Mouse (Mus musculus): ENCODE measurements around the gene Tmem45a.
"Not testable (repeated sequence)": the region's sequence is repeated elsewhere in the genome, so short reads cannot be mapped to it uniquely, and the experiment has no call there.

The Tmem45a gene

GRCm38 (mm10) chr16:56885824-56886615 lies at the start of gene Tmem45a:
Gene Tmem45a, minus strand, starts transcription at chr16:56886166.
- peak; percentile 80 for DNase-seq (ENCODE audit: low read depth, low spot score)

DNA sequence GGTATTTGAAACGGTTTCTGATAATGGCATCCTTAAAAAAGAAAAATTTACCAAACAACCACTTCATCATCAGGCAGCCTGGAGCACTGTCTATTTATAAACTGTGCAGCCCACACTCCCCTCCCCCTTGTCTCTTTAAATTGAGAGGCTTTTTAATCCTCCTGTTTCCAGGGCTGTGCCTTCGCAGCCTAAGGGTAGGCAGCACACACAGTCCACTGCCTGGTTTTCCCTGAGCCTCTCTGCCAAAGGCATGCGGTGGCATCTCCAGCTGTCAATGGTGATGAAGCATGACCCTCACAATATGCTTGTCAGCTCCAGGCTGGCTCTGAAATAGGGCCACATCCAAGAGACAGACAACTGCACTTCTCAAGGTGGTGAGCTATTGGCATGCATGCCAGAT lies 42.1 kb upstream of the Tmem45a start, which contains the start of gene Lnp1:
Gene Lnp1, minus strand, starts transcription at position 39 of the 400 bp plus-strand sequence.
- no peak for DNase-seq (ENCODE audit: low read depth, low spot score)

GRCm38 (mm10) chr16:56920102-56920657 lies 34.2 kb upstream of the Tmem45a start:
- DNase-seq (ENCODE audit: low read depth, low spot score), result peak; percentile 51

DNA sequence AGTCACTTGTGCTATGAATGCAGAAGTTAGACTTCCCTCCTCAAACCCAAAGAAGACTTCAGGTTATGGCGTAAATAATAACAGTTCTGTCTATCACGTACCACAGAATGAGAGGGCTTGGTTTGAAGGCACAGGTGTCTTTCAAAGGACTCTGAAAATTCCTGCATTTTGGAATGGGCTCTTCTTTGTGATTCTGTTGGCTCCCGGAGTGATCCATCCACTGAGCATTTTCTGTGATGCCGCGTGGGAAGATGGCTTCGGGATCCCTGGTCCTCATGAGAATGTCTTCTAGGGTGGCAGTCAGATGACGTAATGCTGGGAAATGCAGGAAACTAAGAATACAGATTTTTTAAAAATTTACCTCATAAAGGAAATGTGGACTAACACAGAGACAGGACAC lies 31.3 kb upstream of the Tmem45a start:
- no peak for DNase-seq (ENCODE audit: low read depth, low spot score)

- no peak for DNase-seq (ENCODE audit: low read depth, low spot score)
These were observed 23.0 kb upstream of the Tmem45a start for GRCm38 (mm10) chr16:56908986-56909385.

GRCm38 (mm10) chr16:56902206-56902605 lies 16.2 kb upstream of the Tmem45a start:
- not testable (repeated sequence) for DNase-seq (ENCODE audit: low read depth, low spot score)

DNA sequence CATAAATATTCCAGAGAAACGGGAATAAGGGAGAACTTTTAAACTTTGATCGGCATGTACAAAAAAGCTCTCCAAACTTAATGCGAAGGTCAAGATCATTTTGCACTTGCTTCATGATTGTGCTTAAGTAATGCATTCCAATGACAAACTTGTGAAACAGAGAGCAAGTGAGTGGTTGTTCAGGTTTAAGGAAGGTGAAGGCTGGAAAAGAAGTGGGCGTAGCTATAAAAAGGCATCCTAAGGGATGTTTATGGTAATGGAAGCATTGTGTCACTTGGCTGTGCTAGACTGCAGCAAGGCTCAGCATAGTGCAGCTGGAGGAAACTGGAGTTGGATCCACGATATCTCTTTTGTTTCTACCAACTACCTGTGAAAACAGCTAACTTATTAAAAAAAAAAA lies 5.6 kb upstream of the Tmem45a start:
- no peak for DNase-seq (ENCODE audit: low read depth, low spot score)

- DNase-seq (ENCODE audit: low read depth, low spot score), result no peak
These were observed 700 bp upstream of the Tmem45a start for GRCm38 (mm10) chr16:56886616-56887116.

DNA sequence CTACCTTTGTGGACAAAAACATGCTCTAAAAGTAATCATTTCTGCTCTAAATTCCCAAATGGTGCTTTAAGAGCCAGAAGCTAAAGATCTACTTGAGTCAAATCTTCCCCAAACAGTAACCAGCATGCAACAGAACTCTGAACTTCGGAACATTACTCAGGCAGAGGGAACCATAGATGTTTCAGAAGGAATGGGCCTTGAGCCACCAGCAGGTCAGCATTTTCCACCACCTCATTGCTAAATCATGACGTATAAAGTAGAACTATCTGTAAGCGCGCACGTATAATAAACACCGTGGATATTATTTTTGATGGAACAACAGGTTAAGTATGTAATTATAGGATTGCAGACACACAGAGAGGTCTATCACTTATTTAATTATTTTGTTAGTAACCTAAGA lies 1.2 kb downstream of the Tmem45a start:
- DNase-seq (ENCODE audit: low read depth, low spot score), result no peak

GRCm38 (mm10) chr16:56873410-56873809 lies 12.6 kb downstream of the Tmem45a start:
- no peak for DNase-seq (ENCODE audit: low read depth, low spot score)

DNA sequence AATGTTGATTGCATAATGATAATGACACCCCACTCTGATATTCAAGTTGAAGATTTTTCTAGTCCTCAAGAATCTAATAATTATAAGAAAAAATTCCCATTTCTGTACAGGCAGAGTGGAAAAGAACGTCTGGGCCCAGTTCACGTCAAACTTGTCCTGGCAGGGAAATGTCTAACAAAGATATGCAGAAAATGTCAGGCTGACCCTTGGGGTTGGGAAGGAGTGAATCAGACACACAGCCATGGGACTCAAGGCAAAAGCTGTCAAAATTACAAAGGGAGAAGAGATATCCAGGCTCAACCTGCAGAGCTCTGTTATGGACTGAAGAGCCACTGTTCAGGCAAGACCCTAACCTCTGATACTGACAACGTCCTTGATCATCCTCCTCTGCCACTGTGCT lies 15.5 kb downstream of the Tmem45a start:
- no peak for DNase-seq (ENCODE audit: low read depth, low spot score)

GRCm38 (mm10) chr16:56868361-56868760 lies 17.6 kb downstream of the Tmem45a start:
- DNase-seq (ENCODE audit: low read depth, low spot score), result no peak

DNA sequence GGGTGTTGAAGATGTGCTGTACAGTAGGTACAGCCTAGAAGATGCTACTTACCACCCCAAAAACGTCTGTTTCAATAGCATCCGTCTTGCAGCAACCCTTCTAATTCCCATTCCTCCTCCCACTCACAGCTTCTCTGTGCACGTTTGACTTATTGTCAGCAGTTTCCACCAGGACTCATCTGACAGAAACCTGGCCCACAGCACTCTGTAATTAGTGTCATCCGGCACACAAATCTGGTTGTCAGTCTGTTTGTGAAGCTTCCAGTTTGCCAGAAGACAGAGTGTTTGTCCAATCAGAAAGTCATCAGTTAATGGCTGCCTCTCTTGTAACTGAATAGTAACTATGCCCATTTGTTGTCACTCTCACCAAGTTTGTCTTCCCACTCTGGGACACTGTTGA lies 18.4 kb downstream of the Tmem45a start:
- DNase-seq (ENCODE audit: low read depth, low spot score), result no peak

GRCm38 (mm10) chr16:56852841-56853587 lies 33.0 kb downstream of the Tmem45a start:
- DNase-seq (ENCODE audit: low read depth, low spot score), result no peak

GRCm38 (mm10) chr16:56842988-56843387 lies 43.0 kb downstream of the Tmem45a start:
- DNase-seq (ENCODE audit: low read depth, low spot score), result no peak

GRCm38 (mm10) chr16:56833312-56833711 lies 52.7 kb downstream of the Tmem45a start:
- DNase-seq (ENCODE audit: low read depth, low spot score), result no peak

DNA sequence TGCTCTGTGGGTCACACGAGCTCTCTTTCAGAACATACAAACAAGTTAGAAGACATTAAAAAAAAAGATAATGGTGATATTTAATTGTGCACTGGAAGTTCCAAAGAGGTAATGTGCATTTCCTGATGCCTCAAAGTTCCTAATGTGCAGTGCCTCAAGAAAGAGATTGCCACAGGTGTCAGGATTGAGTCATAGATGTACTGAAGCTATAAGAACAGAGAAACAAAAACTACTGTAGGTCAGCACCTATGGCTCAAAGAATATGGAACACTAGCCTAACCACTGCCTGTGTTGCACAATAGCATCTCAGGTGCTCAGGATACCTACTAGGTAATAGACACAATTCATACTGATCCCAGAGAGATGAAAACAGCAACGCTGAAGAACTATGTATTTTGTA lies 54.0 kb downstream of the Tmem45a start:
- no peak for DNase-seq (ENCODE audit: low read depth, low spot score)

GRCm38 (mm10) chr16:56801370-56802109 lies 84.4 kb downstream of the Tmem45a start:
- no peak for DNase-seq (ENCODE audit: low read depth, low spot score)

DNA sequence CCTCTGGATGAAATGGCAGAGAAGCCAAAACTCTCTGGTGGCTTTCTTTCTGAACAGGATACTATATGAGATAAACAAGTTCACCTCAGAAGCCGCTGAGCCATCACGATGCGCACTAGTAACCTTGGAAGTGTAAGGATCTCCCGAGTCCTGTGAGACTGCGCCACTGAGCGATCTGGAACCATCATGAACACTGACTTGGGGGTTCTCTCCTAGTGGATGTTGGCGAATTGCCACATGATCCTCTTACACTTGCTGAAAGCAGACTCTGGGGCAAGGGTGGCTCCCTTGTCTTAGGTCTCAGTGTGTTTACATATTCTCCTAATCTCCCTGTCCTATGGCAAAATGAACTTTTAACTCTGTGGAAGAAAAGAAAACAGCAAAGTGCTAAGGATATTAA lies 85.0 kb downstream of the Tmem45a start:
- no peak for DNase-seq (ENCODE audit: low read depth, low spot score)

GRCm38 (mm10) chr16:56800469-56800868 lies 85.5 kb downstream of the Tmem45a start:
- peak; percentile 14 for DNase-seq (ENCODE audit: low read depth, low spot score)

DNA sequence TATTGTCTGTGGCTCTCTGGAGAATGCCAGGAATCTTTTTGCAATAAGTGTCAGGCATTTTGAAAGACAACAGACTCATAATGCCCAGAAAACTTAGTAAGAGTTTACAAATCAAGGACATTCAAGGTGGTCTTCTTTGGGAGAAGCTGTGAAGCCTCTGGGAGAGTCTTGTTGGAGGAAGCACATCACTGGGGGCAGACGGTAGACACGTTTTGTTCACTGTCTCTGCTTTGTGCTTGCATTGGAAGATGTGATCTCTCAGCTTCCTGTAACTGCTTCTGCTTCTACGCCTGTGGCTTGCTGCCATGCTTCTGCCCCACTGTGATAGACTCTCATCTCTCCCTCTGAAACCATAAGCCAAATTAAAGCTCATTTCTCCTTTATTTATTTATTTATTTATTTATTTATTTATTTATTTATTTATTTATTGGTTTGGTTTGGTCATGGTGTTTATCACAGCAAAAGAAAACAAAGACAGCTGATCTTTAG lies 86.4 kb downstream of the Tmem45a start:
- DNase-seq (ENCODE audit: low read depth, low spot score), result no peak

Data from embryo, embryonic 11.5 days (tissue).